Mouse (Mus musculus) heart, embryonic 16.5 days (tissue): ENCODE results near the gene Tmem50a. TPM values are rescaled to one million over a fixed set of nuclear protein-coding genes. Genes with fewer than 3 reads are reported as not detected.

ENCODE experiments used
- ATAC-seq: fragments of 200-750 bp; cut with Nextera tagmentation; replicated peaks from 2 replicates; pipeline ENCODE4 v1.8.0; 2017; ENCODE audit warnings: moderate number of reproducible peaks; ENCODE audit not compliant: insufficient read depth, low FRiP score; ENCODE audit errors: extremely low read depth
- H3K27ac ChIP-seq: fragments of 300-500 bp; sonication (generic); 2 replicates; pipeline ENCODE4 v1.5.1; 2014; ENCODE audit warnings: mild to moderate bottlenecking, low read length, control low read depth, moderate library complexity
- H3K27me3 ChIP-seq: fragments of 300-500 bp; sonication (generic); 2 replicates; pipeline ENCODE4 v1.6.1; 2014; ENCODE audit warnings: low read length, mixed read lengths; ENCODE audit not compliant: control insufficient read depth, insufficient read depth
- H3K36me3 ChIP-seq: fragments of 300-500 bp; sonication (generic); 2 replicates; pipeline ENCODE4 v1.6.1; 2014; ENCODE audit not compliant: control insufficient read depth, insufficient read depth
- H3K4me1 ChIP-seq: fragments of 300-500 bp; sonication (generic); 2 replicates; pipeline ENCODE4 v1.6.1; 2014; ENCODE audit warnings: low read length, mixed read lengths; ENCODE audit not compliant: control insufficient read depth, insufficient read depth
- H3K4me2 ChIP-seq: fragments of 300-500 bp; sonication (generic); 2 replicates; pipeline ENCODE4 v1.6.1; 2014; ENCODE audit warnings: low read depth, mild to moderate bottlenecking, control low read depth, low read length
- H3K4me3 ChIP-seq: fragments of 300-500 bp; sonication (generic); 2 replicates; pipeline ENCODE4 v1.5.1; 2014; ENCODE audit warnings: mild to moderate bottlenecking, control low read depth, low read length
- H3K9ac ChIP-seq: fragments of 300-500 bp; sonication (generic); 2 replicates; pipeline ENCODE4 v1.6.1; 2014; ENCODE audit warnings: low read length, control low read depth
- H3K9me3 ChIP-seq: fragments of 300-500 bp; sonication (generic); replicated peaks from 2 replicates; pipeline ENCODE4 v1.6.1; 2016; ENCODE audit warnings: low read length; ENCODE audit not compliant: control insufficient read depth
- WGBS: fragments of 180-500 bp; shearing (Covaris S2); extraction: QIAGEN DNeasy Blood & Tissue Kit; methylation state at CpG from one replicate; pipeline ENCODE4 v1.1.7; 2014; 5-methylcytosine and 5-hydroxymethylcytosine counted together
- polyA plus RNA-seq: library from polyadenylated mRNA; unstranded; fragments of >200 nt; fragmentation: Nextera tagmentation; extraction: Ambion mirVana; gene quantifications from 2 replicates; pipeline ENCODE4 v1.2.1, GENCODE M21; 2015

The Tmem50a gene
- polyA plus RNA-seq: 143 and 150 TPM in 2 replicates

DNA sequence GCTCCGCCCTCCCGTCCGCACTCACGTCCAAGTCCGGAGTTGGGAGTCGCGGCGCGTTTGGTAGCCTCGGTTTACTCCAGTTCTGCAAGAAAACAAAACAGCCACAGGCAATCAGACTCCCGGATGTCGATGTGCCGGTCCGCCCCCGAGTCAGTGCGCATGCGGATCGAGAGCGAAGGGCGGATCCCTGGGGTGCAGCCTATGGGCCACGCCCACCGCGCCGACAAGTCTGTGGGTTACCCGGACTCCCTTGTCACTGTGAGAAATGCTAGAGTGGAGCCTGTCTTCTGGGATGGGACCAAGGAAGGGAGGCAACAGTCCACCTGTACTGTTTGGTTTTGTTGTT, at the start of gene Tmem50a:
Gene Tmem50a, minus strand, starts transcription at position 161 of the 346 bp plus-strand sequence.
- Histone ChIP-seq H3K9ac (peak within 1 kb of the TSS; percentile 93), H3K4me2 (peak within 1 kb of the TSS; percentile 92), H3K27ac (peak within 1 kb of the TSS; percentile 93), H3K36me3 (peaks cover 7% of the 10 kb centered on the region; the same call in 1 of the 2 replicates), H3K27me3 (no peaks in the 10 kb centered on the region), H3K4me3 (peak within 1 kb of the TSS; percentile 98), H3K4me1 (peaks cover 20% of the 10 kb centered on the region), H3K9me3 (no peaks in the 10 kb centered on the region)
- peak; percentile 92 for ATAC-seq
- WGBS: 0% methylated on average over 25 of the region's 25 CpGs

DNA sequence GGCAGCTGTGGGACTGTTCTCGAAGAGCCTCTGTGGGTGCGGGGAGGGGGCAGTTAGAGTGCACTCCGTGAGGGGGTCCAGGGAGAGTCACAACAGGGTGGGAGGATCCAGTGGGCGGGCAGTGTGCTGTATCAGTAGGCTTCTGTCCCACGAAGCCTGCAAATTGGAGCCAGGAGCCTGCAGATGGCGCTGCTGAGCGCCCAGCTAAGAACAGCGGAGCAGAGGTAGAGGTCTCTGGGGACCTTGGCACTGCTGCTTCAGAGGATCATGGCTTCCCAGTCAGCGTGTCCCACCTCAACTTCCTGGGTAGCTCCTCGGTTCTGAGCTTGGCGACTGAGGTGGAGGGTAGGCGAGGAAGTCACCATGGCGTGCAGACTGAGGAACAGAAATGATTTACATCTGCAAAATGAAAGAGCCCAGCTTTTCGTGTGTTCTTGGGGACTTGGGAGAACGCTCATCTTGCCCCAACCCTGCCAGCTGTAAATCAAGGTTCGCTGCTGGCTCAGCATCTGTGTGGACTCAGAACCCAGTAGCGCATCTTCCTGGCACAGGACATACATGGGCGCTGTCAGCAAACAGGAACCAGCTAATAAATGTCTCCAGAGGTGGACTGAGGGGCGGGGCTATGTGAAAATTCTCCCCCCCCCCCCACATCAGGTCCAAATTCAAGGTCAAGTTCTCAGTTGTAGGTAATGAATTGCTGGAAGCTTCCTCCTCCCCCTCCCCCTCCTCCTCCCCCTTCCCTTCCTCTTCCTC, 48.4 kb upstream of the Tmem50a start:
- Histone ChIP-seq H3K4me1 (peaks cover 4% of the 10 kb centered on the region; the same call in 1 of the 2 replicates), H3K4me3 (0 out of 2 replicates have a peak overlapping the region, but pooled peaks have one; percentile 7), H3K36me3 (no peaks in the 10 kb centered on the region), H3K9ac (no peak overlapping the region), H3K27ac (no peak overlapping the region), H3K4me2 (peak overlapping the region; percentile 39), H3K9me3 (no peaks in the 10 kb centered on the region), H3K27me3 (0 out of 2 replicates have a peak, but pooled peaks cover 9% of the 10 kb centered on the region)
- no peak for ATAC-seq
- WGBS: 31% methylated on average over 19 of the region's 19 CpGs

DNA sequence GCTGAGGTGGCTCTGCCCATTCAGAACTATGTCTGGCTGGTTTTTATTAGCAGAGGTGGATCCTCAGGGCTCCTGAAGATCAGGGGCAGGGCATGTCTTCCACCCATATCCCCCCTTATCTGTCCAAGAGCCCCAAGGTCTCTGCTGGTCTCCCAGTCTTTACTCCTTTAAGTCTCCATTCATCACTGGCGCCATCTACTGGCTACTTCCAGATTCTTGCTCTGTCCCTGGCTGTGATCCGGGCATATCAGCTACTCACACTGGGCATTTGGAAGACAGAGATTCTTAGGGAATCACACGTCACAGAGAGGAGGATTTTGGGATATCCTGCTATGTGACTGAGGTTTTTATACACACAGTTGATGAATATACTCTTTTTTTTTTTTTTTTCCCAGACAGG, 41.5 kb upstream of the Tmem50a start:
- Histone ChIP-seq H3K27me3 (0 out of 2 replicates have a peak, but pooled peaks cover 11% of the 10 kb centered on the region), H3K4me3 (no peak overlapping the region), H3K36me3 (no peaks in the 10 kb centered on the region), H3K4me2 (no peak overlapping the region), H3K9me3 (no peaks in the 10 kb centered on the region), H3K9ac (no peak overlapping the region), H3K4me1 (no peaks in the 10 kb centered on the region), H3K27ac (no peak overlapping the region)
- 0 out of 2 replicates have a peak, but pooled peaks have one; percentile 45 for ATAC-seq
- 9% methylated on average over 3 of the region's 3 CpGs for WGBS

DNA sequence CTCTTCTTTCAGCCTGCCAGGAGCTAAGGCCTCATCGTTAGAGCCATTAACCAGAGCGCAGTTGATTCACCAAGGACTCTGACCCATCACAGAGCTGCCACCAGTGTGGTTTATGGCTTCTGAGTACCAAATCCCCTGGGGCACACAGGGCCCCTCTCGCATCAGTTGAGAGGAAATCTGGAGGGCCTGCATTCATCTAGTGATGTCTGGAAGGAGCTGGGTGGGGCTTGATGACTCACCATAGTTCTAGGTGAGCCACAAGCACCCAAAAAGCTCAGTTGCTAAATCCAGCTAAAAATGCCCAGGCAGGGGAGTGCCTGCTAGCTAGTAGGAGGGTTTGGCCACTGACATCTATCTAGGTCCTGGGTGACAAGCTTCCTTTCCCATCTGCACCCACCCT, 41.0 kb upstream of the Tmem50a start:
- Histone ChIP-seq H3K4me1 (peaks cover under 1% of the 10 kb centered on the region), H3K9ac (no peak overlapping the region), H3K27ac (no peak overlapping the region), H3K9me3 (no peaks in the 10 kb centered on the region), H3K36me3 (no peaks in the 10 kb centered on the region), H3K27me3 (0 out of 2 replicates have a peak, but pooled peaks cover 8% of the 10 kb centered on the region), H3K4me3 (no peak overlapping the region), H3K4me2 (no peak overlapping the region)
- WGBS: 69% methylated on average over 3 of the region's 3 CpGs
- no peak for ATAC-seq

DNA sequence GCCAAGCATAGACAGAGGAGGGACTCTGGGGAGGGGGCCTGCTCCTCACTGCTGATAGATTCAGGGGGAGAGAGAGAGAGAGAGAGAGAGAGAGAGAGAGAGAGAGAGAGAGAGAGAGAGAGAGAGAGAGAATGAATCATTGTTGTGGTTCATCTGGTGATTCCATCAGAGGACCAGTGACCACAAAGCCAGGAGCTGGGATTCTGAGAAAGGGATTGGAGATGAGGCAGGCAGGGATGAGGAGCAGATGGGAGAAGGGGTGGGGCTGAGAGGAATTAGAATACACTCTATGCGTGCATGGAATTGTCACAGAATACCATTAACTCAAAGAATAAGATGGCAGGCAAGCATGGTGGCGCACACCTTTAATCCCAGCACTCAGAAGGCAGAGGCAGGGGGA, 40.4 kb upstream of the Tmem50a start:
- 96% methylated on average over 2 of the region's 2 CpGs for WGBS
- Histone ChIP-seq H3K4me3 (no peak overlapping the region), H3K9me3 (no peaks in the 10 kb centered on the region), H3K27ac (no peak overlapping the region), H3K4me2 (no peak overlapping the region), H3K9ac (no peak overlapping the region), H3K27me3 (0 out of 2 replicates have a peak, but pooled peaks cover 8% of the 10 kb centered on the region), H3K36me3 (no peaks in the 10 kb centered on the region), H3K4me1 (peaks cover 7% of the 10 kb centered on the region)
- ATAC-seq: no peak

DNA sequence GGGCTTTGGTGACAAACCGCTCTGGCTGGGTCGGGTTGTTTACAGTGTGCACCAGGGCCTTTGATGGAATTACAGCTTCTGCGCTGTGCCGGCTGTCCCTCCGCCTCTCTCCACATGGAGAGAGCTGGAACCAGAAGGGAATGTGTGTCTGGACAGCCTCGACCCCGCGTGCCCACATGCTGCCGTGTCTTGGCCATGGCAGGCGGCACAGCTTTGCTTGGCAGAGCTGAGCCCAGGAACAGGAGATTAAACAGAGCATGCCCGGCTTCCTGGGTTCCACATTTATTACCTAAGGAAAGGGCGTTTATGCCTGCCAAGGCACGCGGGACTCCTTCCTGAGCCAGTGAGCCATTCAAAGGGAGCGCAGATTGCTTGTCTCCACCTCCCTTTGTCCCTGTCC, 39.6 kb upstream of the Tmem50a start:
- 25% methylated on average over 15 of the region's 15 CpGs for WGBS
- H3K9ac ChIP-seq: no peak overlapping the region
- H3K27me3 ChIP-seq: 0 out of 2 replicates have a peak, but pooled peaks cover 8% of the 10 kb centered on the region
- H3K4me3 ChIP-seq: no peak overlapping the region
- no peaks in the 10 kb centered on the region for H3K9me3 ChIP-seq
- H3K27ac ChIP-seq: no peak overlapping the region
- H3K4me2 ChIP-seq: no peak overlapping the region
- ATAC-seq: no peak
- no peaks in the 10 kb centered on the region for H3K36me3 ChIP-seq
- H3K4me1 ChIP-seq: peaks cover 7% of the 10 kb centered on the region

DNA sequence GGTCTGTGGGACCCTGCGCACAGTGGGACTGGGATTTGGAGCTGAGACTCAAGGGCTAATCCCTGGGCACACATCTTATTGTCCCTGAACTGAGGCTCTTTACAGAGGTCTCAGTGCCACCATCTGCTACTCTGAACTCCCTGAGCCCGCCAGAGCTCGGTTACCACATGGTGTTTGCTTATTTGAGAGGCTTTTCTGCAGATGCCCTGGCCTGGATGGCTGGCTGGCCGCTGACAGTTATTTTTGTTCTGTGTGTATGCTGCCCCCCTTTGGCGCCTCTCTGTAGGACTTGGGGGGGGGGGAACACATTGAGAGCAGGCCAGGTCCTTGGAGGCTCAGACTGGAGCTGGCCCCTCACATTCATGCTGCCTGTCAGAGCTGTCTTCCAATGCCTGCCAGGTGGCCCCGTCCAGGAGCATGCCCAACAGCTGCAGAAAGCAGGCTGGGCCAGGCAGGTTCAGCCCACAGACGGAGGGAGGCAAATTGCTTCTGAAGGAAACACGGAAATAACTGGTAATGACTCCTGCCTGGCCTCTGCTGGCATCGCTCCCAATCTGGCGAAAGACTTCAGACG, 35.8 kb upstream of the Tmem50a start:
- H3K27ac ChIP-seq: peak overlapping the region; percentile 77
- WGBS: 12% methylated on average over 11 of the region's 11 CpGs
- H3K4me3 ChIP-seq: no peak overlapping the region
- no peaks in the 10 kb centered on the region for H3K27me3 ChIP-seq
- H3K4me1 ChIP-seq: peaks cover 14% of the 10 kb centered on the region
- peak overlapping the region; percentile 25 for H3K4me2 ChIP-seq
- no peaks in the 10 kb centered on the region for H3K36me3 ChIP-seq
- H3K9ac ChIP-seq: 0 out of 2 replicates have a peak overlapping the region, but pooled peaks have one; percentile 5
- H3K9me3 ChIP-seq: no peaks in the 10 kb centered on the region
- ATAC-seq: peak; percentile 83

DNA sequence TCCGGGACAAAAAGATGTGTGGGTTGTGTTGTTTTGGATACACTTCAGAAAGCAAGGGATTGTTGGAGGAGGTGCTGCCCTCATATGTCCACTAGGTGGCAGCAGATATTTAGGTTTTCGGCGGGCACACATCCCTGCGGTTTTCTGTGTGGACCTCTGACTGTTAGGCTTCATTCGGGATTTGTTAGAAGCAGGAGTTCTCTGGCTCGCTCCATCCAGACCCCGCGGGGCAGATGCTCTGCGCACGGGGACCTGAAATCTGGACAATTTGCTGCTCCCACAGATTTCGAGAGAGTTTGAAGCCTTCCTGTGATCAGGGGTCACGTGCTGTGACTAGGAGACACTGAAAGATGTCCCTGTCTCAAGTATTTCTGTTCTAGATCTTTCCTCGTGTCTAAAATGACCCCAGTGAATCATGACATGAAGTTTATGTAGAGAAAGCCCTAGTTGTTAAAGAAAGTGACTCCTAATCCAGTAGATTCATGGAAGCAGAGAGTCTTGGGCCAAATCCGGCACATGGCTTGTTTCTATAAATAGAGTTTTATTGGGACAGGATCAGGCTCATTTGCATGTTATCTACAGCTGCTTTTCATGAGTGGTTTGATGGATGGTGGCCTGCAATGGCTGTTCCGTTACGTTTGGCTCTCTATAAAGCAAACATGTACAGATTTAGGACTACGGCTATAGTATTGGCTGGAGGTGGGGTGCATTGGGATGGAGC, 31.4 kb upstream of the Tmem50a start:
- Histone ChIP-seq H3K4me2 (peak overlapping the region; percentile 77), H3K4me1 (peaks cover 14% of the 10 kb centered on the region), H3K9ac (peak overlapping the region; percentile 66; the same call in 1 of the 2 replicates), H3K9me3 (no peaks in the 10 kb centered on the region), H3K27me3 (peaks cover 9% of the 10 kb centered on the region), H3K27ac (peak overlapping the region; percentile 49), H3K4me3 (peak overlapping the region; percentile 43), H3K36me3 (no peaks in the 10 kb centered on the region)
- no peak for ATAC-seq
- WGBS: 7% methylated on average over 17 of the region's 17 CpGs
